Mouse (Mus musculus) heart, postnatal 0 days (tissue): ENCODE data around the gene Rab26.

Source experiments
- CTCF ChIP-seq: IDR thresholded peaks from 2 replicates; pipeline ENCODE4 v1.5.1; 2016; ENCODE audit warnings: antibody characterized with exemption, control low read depth, low read depth
- EP300 ChIP-seq: IDR thresholded peaks from 2 replicates; pipeline ENCODE4 v1.6.1; 2016; ENCODE audit warnings: antibody characterized with exemption, low read depth

GRCm38 (mm10) chr17:24524734-24525133, 9.3 kb downstream of the Rab26 start:
- no peak for TF ChIP-seq CTCF
- no peak for TF ChIP-seq EP300
